Mouse (Mus musculus): ENCODE measurements around the gene Minos1.

The Minos1 gene

DNA sequence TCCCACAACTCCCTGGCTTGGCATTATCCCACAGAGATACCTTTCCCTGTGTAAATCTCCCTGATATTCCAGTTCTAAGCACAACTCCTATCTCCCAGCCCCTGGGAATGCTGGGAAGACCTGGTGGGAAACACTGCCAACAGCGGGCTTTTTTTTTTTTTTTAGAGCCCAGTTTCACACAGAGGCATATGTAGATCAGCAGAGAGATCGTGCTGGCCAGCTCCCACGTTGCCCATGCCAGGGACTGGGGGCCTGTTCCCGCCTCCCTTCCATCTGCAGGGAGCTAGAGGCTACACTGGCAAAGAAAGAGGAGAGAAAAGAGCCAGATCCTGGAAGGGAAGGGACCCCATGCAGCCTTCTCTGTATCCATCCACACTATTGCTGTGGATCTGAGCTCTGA, 62.6 kb downstream of the Minos1 start:
- DNase-seq (ENCODE audit: low spot score in 2 of 2): no peak

- no peak for DNase-seq (ENCODE audit: low spot score in 2 of 2)
Measured at GRCm38 (mm10) chr4:139064831-139065230, 66.1 kb downstream of the Minos1 start.

DNA sequence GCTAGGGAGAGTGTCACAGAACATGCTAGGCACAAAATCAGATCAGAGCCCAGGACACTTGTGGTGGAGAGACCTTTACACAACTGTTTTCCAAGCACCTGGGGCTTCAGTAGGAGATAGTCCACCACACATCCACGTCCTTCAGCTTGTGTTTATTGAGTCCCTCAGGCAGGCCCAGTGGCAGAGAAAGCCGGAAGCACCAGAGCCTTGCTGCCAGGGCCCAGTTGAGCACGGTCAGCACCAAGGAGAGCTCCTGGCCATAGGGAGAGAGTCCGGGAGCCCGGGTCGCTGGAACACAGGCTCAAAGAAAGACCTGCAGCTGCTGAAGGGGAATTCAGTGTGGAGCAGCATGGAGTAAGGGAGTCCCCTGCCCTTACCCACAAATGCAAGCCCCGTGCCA, 71.3 kb downstream of the Minos1 start:
- no peak for DNase-seq (ENCODE audit: low spot score in 2 of 2)

GRCm38 (mm10) chr4:139058029-139058428, 72.9 kb downstream of the Minos1 start:
- no peak for DNase-seq (ENCODE audit: low spot score in 2 of 2)

DNA sequence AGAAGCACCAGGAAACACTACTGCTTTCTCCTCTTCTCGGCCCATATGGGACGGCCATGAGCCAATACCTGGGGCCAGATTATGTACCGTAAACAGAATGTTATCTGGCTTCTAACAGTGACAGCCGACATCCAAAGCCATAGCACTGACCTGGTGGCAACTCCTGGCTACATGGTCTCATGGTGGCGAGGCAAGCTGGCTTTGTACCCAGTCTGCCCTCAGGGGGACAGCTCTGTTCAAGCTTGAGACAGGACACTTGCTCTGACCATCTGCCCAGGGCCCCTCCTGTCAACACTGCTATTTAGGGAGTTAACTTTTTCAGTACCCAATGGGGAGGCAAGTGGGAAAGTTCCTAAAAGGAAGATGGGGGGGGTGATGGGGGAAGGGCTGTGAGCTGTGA, 73.6 kb downstream of the Minos1 start:
- no peak for DNase-seq (ENCODE audit: low spot score in 2 of 2)

GRCm38 (mm10) chr4:139055744-139056143, 75.2 kb downstream of the Minos1 start:
- no peak for DNase-seq (ENCODE audit: low spot score in 2 of 2)

GRCm38 (mm10) chr4:139055336-139055735, 75.6 kb downstream of the Minos1 start:
- no peak for DNase-seq (ENCODE audit: low spot score in 2 of 2)

GRCm38 (mm10) chr4:139054300-139054923, 76.5 kb downstream of the Minos1 start:
- DNase-seq (ENCODE audit: low spot score in 2 of 2): no peak

DNA sequence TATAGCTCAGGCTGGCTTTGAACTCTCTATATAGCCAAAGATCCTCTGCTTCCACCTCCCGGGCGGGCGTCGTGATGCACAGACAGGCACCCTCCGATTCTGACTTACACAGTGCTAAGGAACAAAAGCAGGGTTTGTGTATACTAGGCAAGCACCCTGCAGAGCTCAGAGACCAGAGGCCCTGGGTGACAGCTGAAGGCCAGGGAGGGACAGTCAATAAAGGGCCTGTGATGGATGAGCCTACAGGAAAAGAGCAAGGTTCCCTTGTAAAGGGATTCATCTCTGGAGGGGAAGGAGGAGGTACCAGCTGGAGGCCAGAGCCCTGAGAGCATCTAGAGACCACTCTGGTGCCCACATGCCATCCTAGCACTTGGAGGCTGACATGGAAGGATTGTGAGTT, 77.5 kb downstream of the Minos1 start:
- no peak for DNase-seq (ENCODE audit: low spot score in 2 of 2)

DNA sequence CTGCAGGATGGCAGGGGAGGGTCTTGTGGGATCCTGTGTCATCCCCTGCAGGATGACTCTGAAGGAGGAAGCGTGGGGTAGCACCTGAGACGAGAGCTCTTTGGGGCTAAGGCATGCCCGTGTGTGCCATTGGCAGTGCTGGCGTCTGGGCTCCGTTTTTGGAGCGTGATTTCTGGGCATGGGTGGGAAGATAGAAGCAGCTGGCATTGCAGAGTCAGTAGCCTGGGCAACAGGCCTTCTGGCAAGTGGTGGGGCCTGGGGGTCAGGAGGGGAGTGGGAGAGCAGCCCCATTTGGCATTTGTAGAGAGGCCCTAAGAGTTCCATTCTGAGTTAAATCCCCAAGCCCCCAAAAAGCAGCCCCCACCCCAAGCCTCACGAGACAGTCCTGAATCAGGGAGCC, 78.1 kb downstream of the Minos1 start:
- DNase-seq (ENCODE audit: low spot score in 2 of 2): no peak
